Mouse (Mus musculus): ENCODE data around the gene Tbxa2r.

DNA sequence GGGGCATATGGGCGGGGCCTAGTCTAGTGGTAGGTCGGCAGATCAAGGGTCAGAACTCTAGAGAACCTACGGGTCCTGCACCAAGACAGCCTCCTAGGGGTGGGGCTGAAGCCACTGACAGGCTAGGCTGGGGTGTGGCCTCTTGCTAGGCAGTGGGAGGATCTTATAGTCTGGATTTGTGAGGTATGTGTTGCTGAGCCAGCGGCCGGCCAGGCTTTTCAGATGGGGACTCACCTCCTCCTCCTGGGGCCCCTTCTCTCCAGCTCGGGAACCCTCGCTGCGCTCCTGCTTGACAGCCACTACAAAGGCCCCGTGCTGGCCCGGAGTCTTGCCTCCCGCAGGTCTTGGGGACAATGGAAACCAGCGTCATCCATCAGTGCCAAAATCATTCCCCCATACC is 20.6 kb downstream of the Tbxa2r start:
- TF ChIP-seq USF1 (IDR thresholded peaks at IDR 0.05; ENCODE audit: low read depth) (no peak), E2F4 (IDR thresholded peaks at IDR 0.05; ENCODE audit: insufficient read depth) (no peak), POLR2A (IDR thresholded peaks at IDR 0.05; ENCODE audit: insufficient read length, low read depth) (no peak), POLR2AphosphoS2 (IDR thresholded peaks at IDR 0.05; ENCODE audit: insufficient read length, low read depth) (no peak), MYOD1 (IDR thresholded peaks at IDR 0.05; ENCODE audit: control insufficient read depth in 1 of 3, insufficient read length in 2 of 3, low read depth in 2 of 3) (no peak), CEBPB (IDR thresholded peaks at IDR 0.05; ENCODE audit: insufficient read depth, poor library complexity, severe bottlenecking) (no peak), MAX (IDR thresholded peaks at IDR 0.05; ENCODE audit: low read depth) (no peak), MYOG (IDR thresholded peaks at IDR 0.05; ENCODE audit: control insufficient read depth in 1 of 3, insufficient read depth in 1 of 3, insufficient read length in 2 of 3, low read depth in 2 of 3) (no peak)
